27 mouse cellular contexts compared by ENCODE assay signal in genomic region chr16:92007351-92007750, GRCm38 (mm10). TPM values are rescaled to one million over a fixed set of nuclear protein-coding genes. Genes with fewer than 3 reads are reported as not detected.
DNase-seq lines count a peak whose midpoint lies in the region; ATAC-seq lines count a peak whose summit lies in the region.
"Had no signal": no experiment of that assay in that cellular context is flagged by ENCODE, and none has a peak within 500 bp of the region (broad histone marks: within the 10 kb centered on the region; RNA-seq: fewer than 3 reads in every experiment).

No protein-coding gene starts in this region.

- H3K4me2 ChIP-seq in heart, embryonic 12.5 days, result no peak overlapping the region
- no peak overlapping the region for H3K4me2 ChIP-seq in heart, embryonic 11.5 days
- H3K4me2 ChIP-seq: heart, embryonic 15.5 days; hindbrain, embryonic 14.5 days had no signal

- H3K36me3 ChIP-seq in heart, embryonic 12.5 days, result no peaks in the 10 kb centered on the region
- H3K36me3 ChIP-seq in heart, embryonic 11.5 days (ENCODE audit: control insufficient read depth, insufficient read depth, low read length), result no peaks in the 10 kb centered on the region
- H3K36me3 ChIP-seq: G1E; heart, embryonic 15.5 days had no signal

- no peaks in the 10 kb centered on the region for H3K4me1 ChIP-seq in heart, embryonic 12.5 days (replicated peaks)
- H3K4me1 ChIP-seq in heart, embryonic 11.5 days (ENCODE audit: control insufficient read depth, insufficient read depth, low read length), result no peaks in the 10 kb centered on the region
- H3K4me1 ChIP-seq: heart, embryonic 15.5 days had no signal

- no peak overlapping the region for H3K4me3 ChIP-seq in heart, embryonic 12.5 days
- H3K4me3 ChIP-seq in heart, embryonic 11.5 days (ENCODE audit: low read depth, low read length), result no peak overlapping the region
- H3K4me3 ChIP-seq: gastrocnemius, adult 2 months; heart, adult 2 months; heart, embryonic 15.5 days had no signal

- ATAC-seq in heart, embryonic 12.5 days (ENCODE audit: insufficient number of reproducible peaks, low FRiP score), result no peak
- no peak for ATAC-seq in heart, embryonic 11.5 days (replicated peaks; ENCODE audit: insufficient number of reproducible peaks, low FRiP score, low TSS enrichment)
- ATAC-seq: forebrain, embryonic 14.5 days; forebrain, postnatal 0 days; hindbrain, postnatal 0 days; inflammation-experienced regulatory T-cells, adult 6 months; intestine, embryonic 16.5 days; Patski had no signal

- H3K9me3 ChIP-seq in heart, embryonic 12.5 days (replicated peaks), result peaks cover 10% of the 10 kb centered on the region; the same call in 1 of the 2 replicates
- H3K9me3 ChIP-seq in heart, embryonic 11.5 days (replicated peaks; ENCODE audit: control insufficient read depth, low read length), result no peaks in the 10 kb centered on the region
- H3K9me3 ChIP-seq: G1E; heart, embryonic 15.5 days had no signal

- WGBS in heart, embryonic 12.5 days, result 84% methylated on average over 5 of the region's 5 CpGs
- WGBS in heart, embryonic 11.5 days (ENCODE audit: insufficient replicate concordance), result 88% methylated on average over 5 of the region's 5 CpGs

- no peaks in the 10 kb centered on the region for H3K27me3 ChIP-seq in heart, embryonic 12.5 days (replicated peaks)
- no peaks in the 10 kb centered on the region; the same call in 1 of the 2 replicates for H3K27me3 ChIP-seq in heart, embryonic 11.5 days (ENCODE audit: control insufficient read depth, insufficient read depth, low read length)
- H3K27me3 ChIP-seq: heart, embryonic 15.5 days; Patski had no signal

- peak; percentile 90 for DNase-seq in heart, adult 11 months
- peak; percentile 4 to 14 for DNase-seq in heart, adult 9 months (ENCODE audit: low spot score in 2 of 2)
- DNase-seq in adipocyte (ENCODE audit: low spot score), result peak; percentile 80
- peak; percentile 20 for DNase-seq in gonadal fat pad, adult 2 months (ENCODE audit: low read depth)
- no peak for DNase-seq in lung, postnatal 10 days
- DNase-seq: adrenal gland, adult 2 months; adrenal gland, postnatal 36 days; B cell, adult 2 months; cerebellum, adult 18-20 months; cerebellum, adult 9-10 months; cerebellum, postnatal 14 days; forebrain, postnatal 0 days; gastrocnemius, adult 2 months; gastrocnemius, postnatal 25 days; kidney, adult 18-20 months; kidney, adult 9 months had no signal

- H3K9ac ChIP-seq in heart, embryonic 12.5 days, result no peak overlapping the region
- H3K9ac ChIP-seq in heart, embryonic 11.5 days (ENCODE audit: low read depth, low read length), result no peak overlapping the region
- H3K9ac ChIP-seq: forebrain, postnatal 0 days; heart, embryonic 15.5 days; hindbrain, embryonic 14.5 days had no signal

- no peak overlapping the region for H3K27ac ChIP-seq in heart, embryonic 12.5 days (ENCODE audit: poor library complexity, severe bottlenecking)
- no peak overlapping the region for H3K27ac ChIP-seq in heart, embryonic 11.5 days (ENCODE audit: low read depth, low read length)
- H3K27ac ChIP-seq: gastrocnemius, adult 2 months; heart, adult 2 months; heart, embryonic 15.5 days; hindbrain, embryonic 14.5 days; hindbrain, postnatal 0 days had no signal

RNA-seq across cellular contexts. Expression of gene Mrps6, which starts 50.7 kb away (rescaled TPM):
- polyA plus RNA-seq in heart, embryonic 12.5 days (2016; fragmentation: Nextera tagmentation; extraction: Ambion mirVana), result 112 and 118 TPM in 2 replicates
- 121 and 136 TPM in 2 replicates for polyA plus RNA-seq in heart, embryonic 11.5 days (2014; fragmentation: Nextera tagmentation; extraction: Ambion mirVana)
- polyA plus RNA-seq in gonadal fat pad, adult 2 months (2012; rRNA removed), result 156 and 200 TPM in 2 replicates

RNA-seq across cellular contexts. Expression of gene Gm49711, which starts 50.8 kb away (rescaled TPM):
- 0.15 TPM in 1 of 2 replicates, not detected in the other for polyA plus RNA-seq in heart, embryonic 12.5 days (2016; fragmentation: Nextera tagmentation; extraction: Ambion mirVana)
- 0.20 TPM in 1 of 2 replicates, not detected in the other for polyA plus RNA-seq in heart, embryonic 11.5 days (2014; fragmentation: Nextera tagmentation; extraction: Ambion mirVana)
- 0.14 TPM in 1 of 2 replicates, not detected in the other for polyA plus RNA-seq in gonadal fat pad, adult 2 months (2012; rRNA removed)
- polyA plus RNA-seq: heart, adult 2 months; heart, embryonic 15.5 days; inflammation-experienced regulatory T-cells, adult 6 months; intestine, embryonic 16.5 days had no signal

RNA-seq across cellular contexts. Expression of gene Slc5a3, which starts 50.8 kb away (rescaled TPM):
- polyA plus RNA-seq in heart, embryonic 12.5 days (2016; fragmentation: Nextera tagmentation; extraction: Ambion mirVana), result 5.9 and 6.4 TPM in 2 replicates
- polyA plus RNA-seq in heart, embryonic 11.5 days (2014; fragmentation: Nextera tagmentation; extraction: Ambion mirVana), result 5.7 and 6.7 TPM in 2 replicates
- 15.6 and 21.6 TPM in 2 replicates for polyA plus RNA-seq in gonadal fat pad, adult 2 months (2012; rRNA removed)
